Mouse (Mus musculus): ENCODE measurements around the gene Haus2. TPM values are rescaled to one million over a fixed set of nuclear protein-coding genes. Genes with fewer than 3 reads are reported as not detected.

Haus2 gene
- polyA plus RNA-seq, 1 experiment from 2014 or later, result 29.5 TPM

Other genes starting within 250 kb of the Haus2 start
- 8.0 and 8.6 TPM in 2 replicates for gene Ganc, start 205.5 kb upstream of the Haus2 start, polyA plus RNA-seq (2015; fragmentation: Nextera tagmentation; extraction: Ambion mirVana)
- gene Tmem87a, start 205.3 kb upstream of the Haus2 start, polyA plus RNA-seq (2015; fragmentation: Nextera tagmentation; extraction: Ambion mirVana), result 11.9 and 16.4 TPM in 2 replicates
- 0.37 and 0.87 TPM in 2 replicates for gene Capn3, start 153.4 kb upstream of the Haus2 start, polyA plus RNA-seq (2015; fragmentation: Nextera tagmentation; extraction: Ambion mirVana)
- 49.1 and 49.7 TPM in 2 replicates for gene Zfp106, start 45.5 kb upstream of the Haus2 start, polyA plus RNA-seq (2015; fragmentation: Nextera tagmentation; extraction: Ambion mirVana)
- 51.7 and 54.5 TPM in 2 replicates for gene Snap23, start 41.7 kb upstream of the Haus2 start, polyA plus RNA-seq (2015; fragmentation: Nextera tagmentation; extraction: Ambion mirVana)
- gene Lrrc57, start 137 bp downstream of the Haus2 start, polyA plus RNA-seq (2015; fragmentation: Nextera tagmentation; extraction: Ambion mirVana), result 25.1 and 27.7 TPM in 2 replicates
- 4.7 and 5.9 TPM in 2 replicates for gene Stard9, start 19.7 kb downstream of the Haus2 start, polyA plus RNA-seq (2015; fragmentation: Nextera tagmentation; extraction: Ambion mirVana)
- 6.8 and 9.9 TPM in 2 replicates for gene Cdan1, start 240.7 kb downstream of the Haus2 start, polyA plus RNA-seq (2015; fragmentation: Nextera tagmentation; extraction: Ambion mirVana)
- 5.6 and 5.8 TPM in 2 replicates for gene Ttbk2, start 241.2 kb downstream of the Haus2 start, polyA plus RNA-seq (2015; fragmentation: Nextera tagmentation; extraction: Ambion mirVana)